Mouse (Mus musculus) layer of hippocampus, postnatal 10 days (tissue): ENCODE results near the gene Pdgfd. TPM values are rescaled to one million over a fixed set of nuclear protein-coding genes. Genes with fewer than 3 reads are reported as not detected.
"Not testable (repeated sequence)": the region's sequence is repeated elsewhere in the genome, so short reads cannot be mapped to it uniquely, and the experiment has no call there.

Experiments
- DNase-seq, 2 experiments: peaks; one replicate each; pipeline ENCODE4 v3.0.0; 2021; ENCODE audit warnings: low spot score in 2 of 2
- long read RNA-seq: library from polyadenylated mRNA; stranded (forward); transcript quantifications from one replicate; pipeline ENCODE4 v2.0.0, GENCODE M21; 2023
- total RNA-seq, 2 experiments: library from RNA; stranded (reverse); gene quantifications; 2 replicates each; pipeline ENCODE4 v1.2.3; 2021

Pdgfd gene
- total RNA-seq, result 1 to 10 TPM; 3.0 to 3.8 TPM
- long read RNA-seq, partial matches to known transcripts, result 0 of 9 reads
- long read RNA-seq, other reads (novel, unspliced or antisense), result 3 of 9 reads

- peak; percentile 34 to 41 for DNase-seq
Observed at GRCm38 (mm10) chr9:6168391-6169037, at the start of gene Pdgfd. Pdgfd (plus strand) TSS chr9:6168584.

- DNase-seq, result no peak
Observed at GRCm38 (mm10) chr9:6169038-6169431, 651 bp downstream of the Pdgfd start.

- DNase-seq, result no peak
Observed at GRCm38 (mm10) chr9:6170962-6171361, 2.6 kb downstream of the Pdgfd start.

- no peak for DNase-seq
Observed at GRCm38 (mm10) chr9:6173276-6173675, 4.9 kb downstream of the Pdgfd start.

GRCm38 (mm10) chr9:6175731-6176130 is 7.3 kb downstream of the Pdgfd start:
- no peak for DNase-seq

GRCm38 (mm10) chr9:6182307-6182923 is 14.0 kb downstream of the Pdgfd start:
- DNase-seq, result no peak

- no peak for DNase-seq
Observed at GRCm38 (mm10) chr9:6187955-6188354, 19.6 kb downstream of the Pdgfd start.

GRCm38 (mm10) chr9:6193352-6193751 is 25.0 kb downstream of the Pdgfd start:
- no peak for DNase-seq

- no peak for DNase-seq
Observed at GRCm38 (mm10) chr9:6212862-6213261, 44.5 kb downstream of the Pdgfd start.

GRCm38 (mm10) chr9:6217505-6217904 is 49.1 kb downstream of the Pdgfd start:
- no peak for DNase-seq

- DNase-seq, result not testable (repeated sequence)
Observed at GRCm38 (mm10) chr9:6235982-6236381, 67.6 kb downstream of the Pdgfd start.

- no peak for DNase-seq
Observed at GRCm38 (mm10) chr9:6250320-6250719, 81.9 kb downstream of the Pdgfd start.

GRCm38 (mm10) chr9:6251990-6252389 is 83.6 kb downstream of the Pdgfd start:
- DNase-seq, result no peak

- DNase-seq, result no peak
Observed at GRCm38 (mm10) chr9:6257072-6257471, 88.7 kb downstream of the Pdgfd start.

GRCm38 (mm10) chr9:6264820-6265219 is 96.4 kb downstream of the Pdgfd start:
- no peak for DNase-seq

GRCm38 (mm10) chr9:6269796-6270280 is 101.5 kb downstream of the Pdgfd start, which contains the start of gene Ddi1:
Ddi1 (minus strand) TSS chr9:6269846.
- no peak for DNase-seq

- no peak for DNase-seq
Observed at GRCm38 (mm10) chr9:6276395-6276794, 108.0 kb downstream of the Pdgfd start.

- no peak for DNase-seq
Observed at GRCm38 (mm10) chr9:6277526-6277925, 109.1 kb downstream of the Pdgfd start.

GRCm38 (mm10) chr9:6286770-6287169 is 118.4 kb downstream of the Pdgfd start:
- no peak for DNase-seq

- DNase-seq, result no peak
Observed at GRCm38 (mm10) chr9:6289211-6289696, 120.9 kb downstream of the Pdgfd start.

- DNase-seq, result no peak
Observed at GRCm38 (mm10) chr9:6298547-6298946, 130.2 kb downstream of the Pdgfd start.

- no peak for DNase-seq
Observed at GRCm38 (mm10) chr9:6302050-6302449, 133.7 kb downstream of the Pdgfd start.
